Mouse (Mus musculus) liver, embryonic 11.5 days (tissue): ENCODE data around the gene Hoxd4. TPM values are rescaled to one million over a fixed set of nuclear protein-coding genes. Genes with fewer than 3 reads are reported as not detected.

ENCODE experiments used
- ATAC-seq: fragments of 200-750 bp; cut with Nextera tagmentation; replicated peaks from 2 replicates; pipeline ENCODE4 v1.8.0; 2017; ENCODE audit warnings: moderate number of reproducible peaks, mild to moderate bottlenecking, moderate TSS enrichment, moderate library complexity; ENCODE audit not compliant: low FRiP score
- DNase-seq: peaks from one replicate; pipeline ENCODE4 v3.0.0-alpha.2; 2017; ENCODE audit warnings: low spot score
- H3K27ac ChIP-seq: fragments of 300-500 bp; sonication (generic); 2 replicates; pipeline ENCODE4 v1.5.1; 2014; ENCODE audit warnings: mild to moderate bottlenecking, low read depth, low read length, control low read depth
- H3K27me3 ChIP-seq: fragments of 300-500 bp; sonication (generic); replicated peaks from 2 replicates; pipeline ENCODE4 v1.6.1; 2014; ENCODE audit warnings: low read length, mixed read lengths; ENCODE audit not compliant: control insufficient read depth, insufficient read depth
- H3K36me3 ChIP-seq: fragments of 300-500 bp; sonication (generic); 2 replicates; pipeline ENCODE4 v1.6.1; 2014; ENCODE audit warnings: mild to moderate bottlenecking, low read length, moderate library complexity, mixed read lengths; ENCODE audit not compliant: control insufficient read depth, insufficient read depth
- H3K4me1 ChIP-seq: fragments of 300-500 bp; sonication (generic); replicated peaks from 2 replicates; pipeline ENCODE4 v1.6.1; 2014; ENCODE audit warnings: low read length, mixed read lengths; ENCODE audit not compliant: control insufficient read depth, insufficient read depth
- H3K4me2 ChIP-seq: fragments of 300-500 bp; sonication (generic); 2 replicates; pipeline ENCODE4 v1.6.1; 2014; ENCODE audit warnings: mild to moderate bottlenecking, control low read depth, moderate library complexity
- H3K4me3 ChIP-seq: fragments of 300-500 bp; sonication (generic); 2 replicates; pipeline ENCODE4 v1.5.1; 2014; ENCODE audit warnings: low read depth, low read length, control low read depth
- H3K9ac ChIP-seq: fragments of 300-500 bp; sonication (generic); 2 replicates; pipeline ENCODE4 v1.6.1; 2014; ENCODE audit warnings: low read depth, low read length, control low read depth
- H3K9me3 ChIP-seq: fragments of 300-500 bp; sonication (generic); 2 replicates; pipeline ENCODE4 v1.6.1; 2016; ENCODE audit warnings: low read length, inconsistent platforms, mixed read lengths; ENCODE audit not compliant: control insufficient read depth
- WGBS: fragments of 180-500 bp; shearing (Covaris S2); extraction: QIAGEN DNeasy Blood & Tissue Kit; methylation state at CpG from one replicate; pipeline ENCODE4 v1.1.7; 2014; 5-methylcytosine and 5-hydroxymethylcytosine counted together
- polyA plus RNA-seq: library from polyadenylated mRNA; unstranded; fragments of >200 nt; fragmentation: Nextera tagmentation; extraction: Ambion mirVana; gene quantifications from 2 replicates; pipeline ENCODE4 v1.2.1, GENCODE M21; 2014

Hoxd4 gene
- polyA plus RNA-seq, 1 experiment from 2014 or later = 0.18 TPM

- 8% methylated on average over 15 of the region's 15 CpGs for WGBS
- Histone ChIP-seq H3K36me3 (no peaks in the 10 kb centered on the region), H3K9ac (no peak overlapping the region), H3K9me3 (no peaks in the 10 kb centered on the region), H3K4me2 (no peak overlapping the region; the same call in 1 of the 2 replicates), H3K27ac (no peak overlapping the region), H3K4me1 (no peaks in the 10 kb centered on the region; the same call in 1 of the 2 replicates), H3K27me3 (peaks cover 100% of the 10 kb centered on the region), H3K4me3 (no peak overlapping the region)
- ATAC-seq (no peak), DNase-seq (no peak)
These were observed 25.2 kb downstream of the Hoxd4 start for GRCm38 (mm10) chr2:74736688-74737577.

- H3K4me1 ChIP-seq = no peaks in the 10 kb centered on the region; the same call in 1 of the 2 replicates
- WGBS = 11% methylated on average over 7 of the region's 7 CpGs
- no peak overlapping the region for H3K4me2 ChIP-seq
- no peak overlapping the region for H3K9ac ChIP-seq
- DNase-seq (no peak), ATAC-seq (no peak)
- H3K9me3 ChIP-seq = no peaks in the 10 kb centered on the region
- H3K27me3 ChIP-seq = peaks cover 100% of the 10 kb centered on the region
- H3K4me3 ChIP-seq = no peak overlapping the region
- no peaks in the 10 kb centered on the region for H3K36me3 ChIP-seq
- no peak overlapping the region for H3K27ac ChIP-seq
These were observed 25.9 kb downstream of the Hoxd4 start for GRCm38 (mm10) chr2:74737578-74738070.

GRCm38 (mm10) chr2:74738623-74739475, 27.1 kb downstream of the Hoxd4 start:
- Histone ChIP-seq H3K4me1 (no peaks in the 10 kb centered on the region; the same call in 1 of the 2 replicates), H3K27me3 (peaks cover 98% of the 10 kb centered on the region), H3K27ac (no peak overlapping the region), H3K9ac (no peak overlapping the region), H3K4me2 (no peak overlapping the region), H3K4me3 (no peak overlapping the region), H3K36me3 (no peaks in the 10 kb centered on the region), H3K9me3 (no peaks in the 10 kb centered on the region)
- ATAC-seq = no peak
- WGBS = 4% methylated on average over 20 of the region's 20 CpGs
- no peak for DNase-seq

- no peak overlapping the region for H3K9ac ChIP-seq
- DNase-seq (no peak), ATAC-seq (no peak)
- H3K4me1 ChIP-seq = no peaks in the 10 kb centered on the region; the same call in 1 of the 2 replicates
- H3K9me3 ChIP-seq = no peaks in the 10 kb centered on the region
- peaks cover 98% of the 10 kb centered on the region for H3K27me3 ChIP-seq
- H3K36me3 ChIP-seq = no peaks in the 10 kb centered on the region
- 15% methylated on average over 2 of the region's 2 CpGs for WGBS
- no peak overlapping the region for H3K4me3 ChIP-seq
- no peak overlapping the region for H3K27ac ChIP-seq
- H3K4me2 ChIP-seq = no peak overlapping the region
These were observed 27.7 kb downstream of the Hoxd4 start for GRCm38 (mm10) chr2:74739476-74739800.

- Histone ChIP-seq H3K27me3 (peaks cover 98% of the 10 kb centered on the region), H3K4me3 (no peak overlapping the region), H3K9me3 (no peaks in the 10 kb centered on the region), H3K27ac (no peak overlapping the region), H3K9ac (no peak overlapping the region), H3K4me1 (no peaks in the 10 kb centered on the region; the same call in 1 of the 2 replicates), H3K4me2 (no peak overlapping the region), H3K36me3 (no peaks in the 10 kb centered on the region)
- no peak for ATAC-seq
- no peak for DNase-seq
- 8% methylated on average over 14 of the region's 14 CpGs for WGBS
These were observed 28.1 kb downstream of the Hoxd4 start for GRCm38 (mm10) chr2:74739869-74740268.

GRCm38 (mm10) chr2:74740311-74741091, 28.8 kb downstream of the Hoxd4 start:
- Histone ChIP-seq H3K4me2 (peak overlapping the region; percentile 37; the same call in 1 of the 2 replicates), H3K9me3 (no peaks in the 10 kb centered on the region), H3K27ac (no peak overlapping the region), H3K36me3 (no peaks in the 10 kb centered on the region), H3K4me1 (no peaks in the 10 kb centered on the region; the same call in 1 of the 2 replicates), H3K27me3 (peaks cover 98% of the 10 kb centered on the region), H3K9ac (no peak overlapping the region), H3K4me3 (peak overlapping the region; percentile 15; the same call in 1 of the 2 replicates)
- DNase-seq (no peak), ATAC-seq (no peak)
- 3% methylated on average over 43 of the region's 43 CpGs for WGBS

GRCm38 (mm10) chr2:74741252-74741978, 29.7 kb downstream of the Hoxd4 start:
- ATAC-seq = no peak
- H3K9me3 ChIP-seq = no peaks in the 10 kb centered on the region
- H3K27me3 ChIP-seq = peaks cover 98% of the 10 kb centered on the region
- H3K27ac ChIP-seq = no peak overlapping the region
- WGBS = 42% methylated on average over 2 of the region's 3 CpGs
- H3K4me3 ChIP-seq = no peak overlapping the region
- no peak overlapping the region for H3K9ac ChIP-seq
- no peaks in the 10 kb centered on the region; the same call in 1 of the 2 replicates for H3K4me1 ChIP-seq
- H3K4me2 ChIP-seq = no peak overlapping the region
- no peak for DNase-seq
- no peaks in the 10 kb centered on the region for H3K36me3 ChIP-seq

- no peak overlapping the region for H3K4me2 ChIP-seq
- no peaks in the 10 kb centered on the region for H3K36me3 ChIP-seq
- no peaks in the 10 kb centered on the region; the same call in 1 of the 2 replicates for H3K4me1 ChIP-seq
- H3K9me3 ChIP-seq = no peaks in the 10 kb centered on the region
- no peak overlapping the region for H3K27ac ChIP-seq
- H3K9ac ChIP-seq = no peak overlapping the region
- DNase-seq (no peak), ATAC-seq (no peak)
- H3K4me3 ChIP-seq = no peak overlapping the region
- H3K27me3 ChIP-seq = peaks cover 98% of the 10 kb centered on the region
These were observed 30.2 kb downstream of the Hoxd4 start for GRCm38 (mm10) chr2:74741979-74742277.
